ENCODE assay signal across 8 mouse cellular contexts in genomic region chrX:71963275-71963912, GRCm38 (mm10). TPM values are rescaled to one million over a fixed set of nuclear protein-coding genes. Genes with fewer than 3 reads are reported as not detected.
DNase-seq lines count a peak whose midpoint lies in the region; ATAC-seq lines count a peak whose summit lies in the region.

No protein-coding gene starts in this region.

- peak overlapping the region; percentile 53 for H3K4me3 ChIP-seq in limb, embryonic 15.5 days

- H3K36me3 ChIP-seq in limb, embryonic 15.5 days: peaks cover 4% of the 10 kb centered on the region; the same call in 1 of the 2 replicates

- H3K4me1 ChIP-seq in limb, embryonic 15.5 days: no peaks in the 10 kb centered on the region; the same call in 1 of the 2 replicates

- H3K9ac ChIP-seq in limb, embryonic 15.5 days: peak overlapping the region; percentile 47

- peaks cover 3% of the 10 kb centered on the region; the same call in 1 of the 2 replicates for H3K27me3 ChIP-seq in limb, embryonic 15.5 days

- DNase-seq in frontal cortex, postnatal 10 days (ENCODE audit: low spot score in 2 of 2): no peak
- peak; percentile 17 for DNase-seq in right cerebral cortex, postnatal 25 days
- DNase-seq in right cerebral cortex, postnatal 36 days (ENCODE audit: low spot score in 2 of 2): no peak
- DNase-seq in spleen, adult 18-20 months: no peak
- DNase-seq in adrenal gland, postnatal 36 days: no peak
- no peak for DNase-seq in ovary, adult 18-20 months (ENCODE audit: low spot score)

- peak; percentile 62 for ATAC-seq in frontal cortex, adult (ENCODE audit: low TSS enrichment)
- ATAC-seq in limb, embryonic 15.5 days (ENCODE audit: insufficient number of reproducible peaks, low FRiP score, low TSS enrichment, low read depth): no peak

- peak overlapping the region; percentile 67 for H3K4me2 ChIP-seq in limb, embryonic 15.5 days

- 39% methylated on average over 9 of the region's 9 CpGs for WGBS in limb, embryonic 15.5 days

- H3K9me3 ChIP-seq in limb, embryonic 15.5 days: no peaks in the 10 kb centered on the region

- H3K27ac ChIP-seq in limb, embryonic 15.5 days: peak overlapping the region; percentile 61; the same call in 1 of the 2 replicates

RNA-seq across cellular contexts. Expression of gene Prrg3, which starts 1.0 kb away (rescaled TPM):
- 16.1 and 17.0 TPM in 2 replicates for polyA plus RNA-seq in limb, embryonic 15.5 days (2015; fragmentation: Nextera tagmentation; extraction: Ambion mirVana)
- 10 to 100 TPM; 16.2 to 19.4 TPM for total RNA-seq in adrenal gland, postnatal 36 days (2021)

RNA-seq across cellular contexts. Expression of gene Fate1, which starts 9.4 kb away (rescaled TPM):
- polyA plus RNA-seq in limb, embryonic 15.5 days (2015; fragmentation: Nextera tagmentation; extraction: Ambion mirVana): 0.17 and 0.30 TPM in 2 replicates
- not detected for total RNA-seq in adrenal gland, postnatal 36 days (2021)

RNA-seq across cellular contexts. Expression of gene Cnga2, which starts 28.3 kb away (rescaled TPM):
- 0.25 and 0.28 TPM in 2 replicates for polyA plus RNA-seq in limb, embryonic 15.5 days (2015; fragmentation: Nextera tagmentation; extraction: Ambion mirVana)
- total RNA-seq in adrenal gland, postnatal 36 days (2021): not detected

RNA-seq across cellular contexts. Expression of gene Gm1141, which starts 42.6 kb away (rescaled TPM):
- 0.19 TPM in 1 of 2 replicates, not detected in the other for polyA plus RNA-seq in limb, embryonic 15.5 days (2015; fragmentation: Nextera tagmentation; extraction: Ambion mirVana)
- total RNA-seq in adrenal gland, postnatal 36 days (2021): under 1 TPM; 0.63 to 0.69 TPM
